Mouse (Mus musculus): Measurements from ENCODE around the gene Fntb. TPM values are rescaled to one million over a fixed set of nuclear protein-coding genes. Genes with fewer than 3 reads are reported as not detected.

Gene Fntb
- polyA plus RNA-seq, 2 experiments, result 42.9 to 47.6 TPM

- H3K36me3 ChIP-seq (ENCODE audit: control insufficient read depth, insufficient read depth, low read length), result no peaks in the 10 kb centered on the region
- H3K4me2 ChIP-seq (replicated peaks; ENCODE audit: low read depth, low read length, severe bottlenecking), result no peak overlapping the region
- no peak overlapping the region for H3K4me3 ChIP-seq (replicated peaks; ENCODE audit: low read length)
- no peak for DNase-seq (ENCODE audit: low spot score)
- H3K27me3 ChIP-seq (ENCODE audit: control insufficient read depth, insufficient read depth, low read length), result no peaks in the 10 kb centered on the region
- H3K27ac ChIP-seq (replicated peaks; ENCODE audit: low read depth, low read length), result no peak overlapping the region
- no peak overlapping the region for H3K9ac ChIP-seq (ENCODE audit: low read depth, low read length, severe bottlenecking)
- peaks cover 5% of the 10 kb centered on the region; the same call in 1 of the 2 replicates for H3K4me1 ChIP-seq (ENCODE audit: control insufficient read depth, insufficient read depth, low read length)
- WGBS, result 74% methylated on average over 2 of the region's 2 CpGs
- no peak for ATAC-seq (ENCODE audit: low FRiP score, low read depth)
- no peaks in the 10 kb centered on the region for H3K9me3 ChIP-seq (ENCODE audit: control insufficient read depth, low read length)
- TF ChIP-seq POLR2A (IDR thresholded peaks at IDR 0.05; ENCODE audit: borderline replicate concordance, extremely low read depth, insufficient read depth, insufficient read length), result no peak
These were observed 48.7 kb downstream of the Fntb start for GRCm38 (mm10) chr12:76814120-76814519.

GRCm38 (mm10) chr12:76816720-76817119 is 51.3 kb downstream of the Fntb start:
- H3K4me2 ChIP-seq (replicated peaks; ENCODE audit: low read depth, low read length, severe bottlenecking), result no peak overlapping the region
- no peak for DNase-seq (ENCODE audit: low spot score)
- 38% methylated on average over 4 of the region's 4 CpGs for WGBS
- TF ChIP-seq POLR2A (IDR thresholded peaks at IDR 0.05; ENCODE audit: borderline replicate concordance, extremely low read depth, insufficient read depth, insufficient read length), result no peak
- H3K4me3 ChIP-seq (replicated peaks; ENCODE audit: low read length), result no peak overlapping the region
- H3K27me3 ChIP-seq (ENCODE audit: control insufficient read depth, insufficient read depth, low read length), result no peaks in the 10 kb centered on the region
- H3K4me1 ChIP-seq (ENCODE audit: control insufficient read depth, insufficient read depth, low read length), result peaks cover 19% of the 10 kb centered on the region
- H3K36me3 ChIP-seq (ENCODE audit: control insufficient read depth, insufficient read depth, low read length), result no peaks in the 10 kb centered on the region
- H3K9ac ChIP-seq (ENCODE audit: low read depth, low read length, severe bottlenecking), result no peak overlapping the region
- no peaks in the 10 kb centered on the region for H3K9me3 ChIP-seq (ENCODE audit: control insufficient read depth, low read length)
- H3K27ac ChIP-seq (replicated peaks; ENCODE audit: low read depth, low read length), result no peak overlapping the region
- ATAC-seq (ENCODE audit: low FRiP score, low read depth), result no peak

- Histone ChIP-seq H3K4me1 (ENCODE audit: control insufficient read depth, insufficient read depth, low read length) (peaks cover 23% of the 10 kb centered on the region), H3K27ac (replicated peaks; ENCODE audit: low read depth, low read length) (no peak overlapping the region), H3K4me3 (replicated peaks; ENCODE audit: low read length) (no peak overlapping the region), H3K9me3 (ENCODE audit: control insufficient read depth, low read length) (no peaks in the 10 kb centered on the region), H3K36me3 (ENCODE audit: control insufficient read depth, insufficient read depth, low read length) (no peaks in the 10 kb centered on the region), H3K4me2 (replicated peaks; ENCODE audit: low read depth, low read length, severe bottlenecking) (no peak overlapping the region), H3K9ac (ENCODE audit: low read depth, low read length, severe bottlenecking) (no peak overlapping the region), H3K27me3 (ENCODE audit: control insufficient read depth, insufficient read depth, low read length) (no peaks in the 10 kb centered on the region)
- 40% methylated on average over 4 of the region's 4 CpGs for WGBS
- DNase-seq (ENCODE audit: low spot score), result no peak
- no peak for ATAC-seq (ENCODE audit: low FRiP score, low read depth)
- no peak for TF ChIP-seq POLR2A (IDR thresholded peaks at IDR 0.05; ENCODE audit: borderline replicate concordance, extremely low read depth, insufficient read depth, insufficient read length)
These were observed 51.8 kb downstream of the Fntb start for GRCm38 (mm10) chr12:76817176-76817575.

- no peak for TF ChIP-seq POLR2A (IDR thresholded peaks at IDR 0.05; ENCODE audit: borderline replicate concordance, extremely low read depth, insufficient read depth, insufficient read length)
- Histone ChIP-seq H3K4me1 (ENCODE audit: control insufficient read depth, insufficient read depth, low read length) (peaks cover 23% of the 10 kb centered on the region), H3K4me3 (replicated peaks; ENCODE audit: low read length) (no peak overlapping the region), H3K27ac (replicated peaks; ENCODE audit: low read depth, low read length) (peak overlapping the region; percentile 55; the same call in 1 of the 2 replicates), H3K36me3 (ENCODE audit: control insufficient read depth, insufficient read depth, low read length) (no peaks in the 10 kb centered on the region), H3K9me3 (ENCODE audit: control insufficient read depth, low read length) (no peaks in the 10 kb centered on the region), H3K9ac (ENCODE audit: low read depth, low read length, severe bottlenecking) (no peak overlapping the region), H3K4me2 (replicated peaks; ENCODE audit: low read depth, low read length, severe bottlenecking) (no peak overlapping the region), H3K27me3 (ENCODE audit: control insufficient read depth, insufficient read depth, low read length) (no peaks in the 10 kb centered on the region)
- DNase-seq (ENCODE audit: low spot score) (peak; percentile 18), ATAC-seq (ENCODE audit: low FRiP score, low read depth) (no peak)
- WGBS, result 69% methylated on average over 4 of the region's 4 CpGs
These were observed 52.7 kb downstream of the Fntb start for GRCm38 (mm10) chr12:76818120-76818519.

- TF ChIP-seq POLR2A (IDR thresholded peaks at IDR 0.05; ENCODE audit: borderline replicate concordance, extremely low read depth, insufficient read depth, insufficient read length), result no peak
- Histone ChIP-seq H3K27me3 (ENCODE audit: control insufficient read depth, insufficient read depth, low read length) (no peaks in the 10 kb centered on the region), H3K27ac (replicated peaks; ENCODE audit: low read depth, low read length) (no peak overlapping the region), H3K4me3 (replicated peaks; ENCODE audit: low read length) (no peak overlapping the region), H3K9me3 (ENCODE audit: control insufficient read depth, low read length) (no peaks in the 10 kb centered on the region), H3K36me3 (ENCODE audit: control insufficient read depth, insufficient read depth, low read length) (no peaks in the 10 kb centered on the region), H3K4me2 (replicated peaks; ENCODE audit: low read depth, low read length, severe bottlenecking) (no peak overlapping the region), H3K4me1 (ENCODE audit: control insufficient read depth, insufficient read depth, low read length) (peaks cover 23% of the 10 kb centered on the region), H3K9ac (ENCODE audit: low read depth, low read length, severe bottlenecking) (no peak overlapping the region)
- ATAC-seq (ENCODE audit: low FRiP score, low read depth) (no peak), DNase-seq (ENCODE audit: low spot score) (no peak)
- 69% methylated on average over 9 of the region's 9 CpGs for WGBS
These were observed 53.5 kb downstream of the Fntb start for GRCm38 (mm10) chr12:76818908-76819307.

GRCm38 (mm10) chr12:76819816-76820215 is 54.4 kb downstream of the Fntb start:
- Histone ChIP-seq H3K36me3 (ENCODE audit: control insufficient read depth, insufficient read depth, low read length) (no peaks in the 10 kb centered on the region), H3K9ac (ENCODE audit: low read depth, low read length, severe bottlenecking) (no peak overlapping the region), H3K27ac (replicated peaks; ENCODE audit: low read depth, low read length) (no peak overlapping the region), H3K4me3 (replicated peaks; ENCODE audit: low read length) (no peak overlapping the region), H3K4me2 (replicated peaks; ENCODE audit: low read depth, low read length, severe bottlenecking) (no peak overlapping the region), H3K4me1 (ENCODE audit: control insufficient read depth, insufficient read depth, low read length) (peaks cover 23% of the 10 kb centered on the region), H3K9me3 (ENCODE audit: control insufficient read depth, low read length) (no peaks in the 10 kb centered on the region), H3K27me3 (ENCODE audit: control insufficient read depth, insufficient read depth, low read length) (no peaks in the 10 kb centered on the region)
- no peak for TF ChIP-seq POLR2A (IDR thresholded peaks at IDR 0.05; ENCODE audit: borderline replicate concordance, extremely low read depth, insufficient read depth, insufficient read length)
- 55% methylated on average over 6 of the region's 6 CpGs for WGBS
- no peak for ATAC-seq (ENCODE audit: low FRiP score, low read depth)
- no peak for DNase-seq (ENCODE audit: low spot score)

Data from limb, embryonic 14.5 days (tissue).